Mouse (Mus musculus) ovary, postnatal 14 days (tissue): ENCODE data around the gene Gm11437.

Experiments
- DNase-seq: peaks from one replicate; pipeline ENCODE4 v3.0.0; 2022; ENCODE audit warnings: low spot score

The Gm11437 gene

DNA sequence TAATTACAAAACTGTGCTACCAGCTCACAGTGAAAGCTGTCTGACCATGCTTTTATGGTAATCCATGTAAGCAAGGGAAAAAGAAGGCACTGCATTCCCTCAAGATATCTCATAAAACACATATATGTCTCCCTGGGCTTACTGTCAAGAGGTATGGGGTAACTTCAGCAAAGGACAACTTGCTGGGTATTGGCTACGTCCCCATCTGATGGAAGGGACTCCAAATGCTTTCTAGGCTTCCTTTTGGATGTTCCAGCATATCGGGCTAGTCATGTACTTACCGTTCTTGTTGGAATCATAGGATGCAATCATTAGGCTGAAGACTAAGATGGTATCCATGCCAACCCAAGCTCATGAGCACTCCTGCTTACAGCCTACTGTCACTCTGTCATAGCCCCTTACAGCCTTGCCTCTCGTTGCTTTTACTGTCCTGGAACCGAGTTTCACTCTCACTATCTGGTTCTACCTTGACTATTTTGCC is at the start of gene Gm11437:
TSS of gene Gm11437 (minus strand) at position 431 of the 481 bp plus-strand sequence.
- no peak for DNase-seq

DNA sequence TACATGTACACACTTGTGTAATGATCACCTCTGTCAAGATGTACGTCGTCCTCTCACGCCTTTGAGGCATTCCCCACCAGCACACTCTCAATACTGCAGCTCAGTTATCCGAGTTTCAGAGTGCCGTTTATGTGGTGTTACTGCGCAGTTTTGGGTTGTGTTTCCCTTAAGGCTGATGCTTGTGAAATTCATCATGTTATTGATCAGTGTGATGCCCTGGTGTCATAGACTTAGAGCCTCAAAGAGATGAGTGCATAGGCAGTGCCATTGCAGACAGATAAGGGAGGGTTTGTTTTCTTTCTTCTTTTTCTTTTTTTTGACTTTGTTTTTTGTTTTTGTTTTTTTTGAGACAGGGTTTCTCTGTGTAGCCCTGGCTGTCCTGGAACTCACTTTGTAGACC is 43.6 kb upstream of the Gm11437 start:
- DNase-seq: no peak

DNA sequence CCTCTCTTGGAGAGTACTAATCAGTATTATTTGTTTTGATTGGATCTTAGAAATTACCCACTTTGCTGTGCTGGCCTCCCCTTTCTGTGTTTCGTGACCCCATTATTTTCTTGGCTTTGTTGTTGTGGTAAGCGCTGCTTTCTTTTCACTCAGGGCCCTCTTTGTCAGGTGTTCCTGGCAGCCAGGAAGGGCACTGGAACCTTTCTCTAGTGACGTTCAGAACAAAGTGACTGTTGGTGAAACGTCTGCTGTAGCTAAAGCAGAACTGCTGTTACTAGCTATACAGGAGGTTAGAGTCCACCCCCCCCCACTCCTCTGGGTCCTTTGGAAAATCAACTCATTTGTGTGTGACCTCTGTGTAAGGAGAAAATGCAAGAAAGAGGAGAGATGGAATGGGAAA is 38.5 kb upstream of the Gm11437 start:
- no peak for DNase-seq

DNA sequence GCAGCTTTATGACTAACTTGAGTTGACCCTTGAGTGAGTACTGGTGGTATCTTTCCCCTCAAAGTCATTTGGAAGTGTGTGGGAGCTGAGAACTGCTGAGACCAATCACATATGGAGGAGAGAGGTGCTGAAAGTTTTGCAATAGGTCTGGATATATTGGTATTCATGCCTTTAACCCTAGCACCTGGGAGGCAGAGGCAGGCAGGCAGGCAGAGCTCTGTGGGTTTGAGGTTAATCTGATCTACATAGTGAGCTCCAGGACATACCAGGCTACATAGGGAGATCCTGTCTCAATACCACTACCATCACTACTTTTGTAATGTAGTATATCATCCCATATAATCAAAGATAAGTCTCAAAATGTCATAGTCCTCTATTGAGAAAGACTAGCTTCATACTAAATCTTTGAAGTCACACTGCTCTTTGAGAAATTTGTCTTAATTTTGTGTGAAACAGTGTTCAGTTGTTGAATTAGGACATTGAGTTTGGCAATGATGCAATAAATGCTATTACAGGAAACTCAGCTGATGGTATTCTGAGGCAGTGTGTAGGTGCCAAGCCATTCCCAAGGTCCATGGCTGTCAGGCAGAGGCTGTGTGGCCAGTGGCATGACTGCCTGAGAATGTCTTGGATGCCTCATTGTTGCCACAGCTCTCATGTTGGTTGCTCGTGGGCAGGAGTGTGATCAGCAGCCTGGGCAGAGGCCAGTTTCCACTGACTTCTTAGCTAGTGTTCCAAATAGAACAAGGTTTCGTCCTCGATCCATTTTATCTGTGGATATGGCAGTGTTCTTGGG is 30.5 kb upstream of the Gm11437 start:
- DNase-seq: no peak

DNA sequence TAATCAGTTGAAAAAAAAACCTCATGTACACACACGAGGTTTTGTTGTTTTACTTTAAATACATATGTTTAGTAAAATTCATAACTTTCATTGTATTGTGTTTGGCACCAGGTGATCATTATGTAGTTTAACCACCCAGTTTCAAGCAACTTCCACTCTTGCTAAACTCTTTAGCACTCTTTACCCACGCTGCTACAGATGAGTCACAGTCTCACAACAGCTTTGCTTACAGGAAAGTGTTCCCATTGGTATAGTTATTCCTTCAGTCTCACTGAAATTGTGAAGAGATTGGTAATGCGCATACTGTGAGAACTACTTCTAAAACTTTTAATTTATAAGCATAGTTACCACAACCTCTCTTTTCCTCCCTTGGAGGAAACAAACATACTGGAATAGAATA is 27.5 kb upstream of the Gm11437 start:
- DNase-seq: no peak

DNA sequence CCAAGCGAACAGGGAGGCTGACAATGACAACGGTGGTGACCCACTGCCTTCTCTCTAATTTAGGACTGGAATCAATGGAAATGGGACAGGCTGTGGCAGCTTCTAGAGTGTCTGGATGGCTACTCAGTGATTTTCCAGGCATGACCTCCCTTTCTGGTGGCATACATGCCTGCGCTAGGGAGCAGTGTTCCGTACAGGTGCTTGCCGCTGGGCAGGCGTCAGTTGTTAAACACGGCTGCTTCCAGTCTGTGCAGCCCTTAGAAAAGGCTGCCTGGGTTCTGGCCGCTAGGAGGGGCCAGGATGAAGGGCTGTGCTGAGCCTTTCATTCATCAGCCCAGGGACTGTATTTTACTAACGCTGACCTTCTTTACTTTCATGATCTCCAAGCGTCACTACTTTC is 26.0 kb upstream of the Gm11437 start:
- DNase-seq: no peak

DNA sequence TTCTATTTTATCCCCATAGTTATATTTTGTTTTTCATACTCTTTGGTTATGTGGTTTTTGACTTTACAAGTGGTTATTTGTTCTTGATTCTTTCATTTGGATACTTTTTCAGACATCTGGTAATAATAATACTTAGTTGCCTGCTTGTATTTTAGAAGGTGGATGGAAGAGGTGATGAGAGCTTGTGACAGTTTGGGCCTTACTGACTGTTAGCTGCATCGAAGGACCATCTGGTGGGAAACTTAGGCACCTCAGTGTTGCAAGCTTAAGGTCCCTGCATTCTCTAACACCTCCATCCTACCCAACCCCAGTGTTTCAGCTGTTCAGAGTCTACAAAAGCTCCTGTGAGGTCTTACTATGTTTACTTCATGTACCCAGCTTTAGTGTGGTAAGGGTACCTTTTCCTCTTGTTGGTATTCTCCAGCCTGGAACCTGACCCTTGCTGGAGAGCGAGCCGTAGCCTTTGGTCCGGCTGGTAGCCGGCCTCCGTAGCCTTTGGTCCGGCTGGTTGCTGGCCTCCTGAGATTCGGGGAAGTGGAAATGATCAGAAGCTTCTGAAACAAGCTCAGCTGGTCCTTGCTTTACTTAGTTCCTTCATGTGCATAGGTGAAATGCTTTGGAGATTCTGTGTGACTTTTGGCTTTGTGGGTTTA is 23.4 kb upstream of the Gm11437 start:
- no peak for DNase-seq

DNA sequence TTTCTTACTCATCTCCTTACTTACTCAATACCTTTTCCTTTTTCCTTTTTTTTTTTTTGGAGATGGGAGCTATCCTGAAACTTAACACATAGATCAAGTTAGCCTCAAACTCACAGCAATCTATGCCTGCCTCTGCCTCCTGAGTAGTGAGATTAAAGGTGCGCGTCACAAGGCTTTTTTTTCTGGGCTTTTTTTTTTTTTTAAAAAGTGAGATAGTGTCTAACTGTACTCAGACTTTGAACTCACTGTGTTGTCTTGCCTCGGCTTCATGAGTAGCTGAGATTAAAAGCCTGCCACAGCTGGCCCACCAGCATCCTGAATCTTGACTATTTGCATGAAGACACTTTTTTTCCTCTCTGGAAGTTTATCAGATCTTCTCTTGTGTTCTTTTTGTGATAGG is 21.3 kb upstream of the Gm11437 start:
- no peak for DNase-seq

DNA sequence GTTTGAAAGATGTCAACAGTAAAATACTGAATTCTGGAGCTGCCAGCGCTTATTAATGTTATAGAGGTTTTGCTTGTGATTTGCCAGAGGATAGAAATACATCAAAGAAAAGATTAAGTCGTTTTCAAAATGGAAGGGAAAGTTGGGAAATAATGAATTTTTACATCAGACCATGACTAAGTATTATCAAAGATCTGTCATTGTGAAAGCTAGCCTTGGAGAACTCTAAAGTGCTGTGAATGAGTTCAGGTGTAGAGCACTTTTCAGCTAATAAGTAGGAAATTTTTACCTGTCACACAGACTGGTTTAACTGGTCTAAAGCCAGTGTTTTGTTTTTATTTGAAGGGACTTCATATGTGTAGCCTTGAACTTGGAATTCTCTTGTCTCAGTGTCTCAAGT is 14.0 kb upstream of the Gm11437 start:
- no peak for DNase-seq

DNA sequence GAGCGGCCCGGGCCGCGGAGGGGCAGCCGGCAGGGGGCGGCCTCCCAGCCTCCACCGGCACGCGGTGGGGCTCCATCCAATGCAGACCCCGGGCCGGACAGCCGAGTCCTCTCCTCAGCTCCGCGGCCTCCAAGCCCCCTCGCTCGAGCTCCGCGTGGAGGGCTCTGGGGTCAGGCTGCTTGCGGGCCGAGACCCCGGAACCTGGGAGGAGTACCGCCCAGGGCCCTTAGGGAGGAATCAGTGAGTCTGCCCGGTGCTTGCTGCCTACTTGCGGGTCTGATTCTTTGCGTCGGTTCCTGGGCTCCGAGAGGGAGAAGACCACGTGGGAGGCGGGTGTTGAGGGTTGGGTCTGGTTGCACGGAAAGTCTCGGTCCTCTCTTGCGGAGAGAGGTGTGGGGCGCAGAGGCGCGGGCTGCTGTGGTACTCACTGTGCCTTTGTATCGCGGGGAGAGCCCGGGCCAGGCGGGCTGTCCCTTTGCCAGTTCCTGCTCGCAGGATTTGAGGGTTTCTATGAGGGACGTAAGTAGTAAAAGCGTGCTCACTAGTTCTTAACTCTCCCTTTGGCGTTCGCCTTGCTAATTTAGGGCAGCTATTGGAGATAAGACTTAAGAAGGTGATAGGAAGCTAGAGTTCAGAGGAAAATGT is 12.8 kb upstream of the Gm11437 start:
- DNase-seq: peak; percentile 54

DNA sequence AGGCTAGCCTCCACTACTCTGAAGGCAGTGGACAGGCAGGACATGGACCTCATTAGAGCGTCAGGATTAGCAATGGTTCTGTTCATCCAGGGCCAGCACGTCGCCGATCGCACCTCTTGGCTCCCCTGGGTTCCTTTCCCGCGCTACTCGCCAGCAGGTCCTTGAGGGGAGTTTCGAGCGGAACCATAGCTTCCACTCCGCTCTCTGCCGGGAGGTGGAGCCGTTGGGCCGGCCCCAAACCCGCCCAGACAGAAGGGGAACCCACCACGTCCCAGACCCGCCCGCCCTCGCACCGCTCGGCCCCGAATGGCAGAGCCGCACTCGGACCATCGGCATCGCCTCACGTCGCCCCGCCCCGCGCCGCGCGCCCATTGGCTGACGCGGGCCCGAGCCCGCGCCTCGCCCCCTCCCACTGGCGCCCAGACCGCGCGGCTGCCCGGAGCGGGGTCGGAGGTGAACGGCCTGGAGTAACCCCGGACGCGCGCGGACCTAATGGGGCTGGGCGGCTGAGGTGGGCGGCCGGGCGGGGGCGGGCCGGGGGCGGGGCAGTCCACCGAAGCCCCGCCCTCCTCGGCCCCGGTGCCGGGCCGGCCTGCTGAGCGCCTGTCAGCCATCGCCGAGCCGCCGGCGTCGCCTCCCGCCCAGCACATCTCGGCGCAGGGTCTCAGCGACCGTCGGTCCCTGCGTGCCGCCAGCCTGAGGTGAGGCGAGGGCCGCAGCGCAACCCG is 12.1 kb upstream of the Gm11437 start:
- DNase-seq: peak; percentile 97

DNA sequence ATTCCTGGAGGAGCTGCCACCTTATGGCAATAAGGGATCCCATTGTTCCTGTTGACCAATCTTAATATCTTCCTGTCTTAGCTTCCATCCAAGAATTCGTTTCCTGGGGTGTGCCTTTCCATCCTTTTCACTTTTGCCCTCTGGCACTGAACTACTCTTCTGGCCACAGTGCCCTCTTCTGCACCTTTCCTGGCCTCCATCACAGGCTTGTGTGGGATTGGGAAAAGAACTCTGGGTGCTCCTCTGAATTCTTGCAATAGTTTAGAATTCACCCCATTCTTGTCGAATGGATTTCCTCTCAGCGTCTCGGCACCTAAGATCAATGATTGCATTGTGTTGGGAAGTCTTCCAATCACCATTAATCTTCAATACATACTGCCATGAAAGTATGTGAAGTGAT is 11.3 kb upstream of the Gm11437 start:
- DNase-seq: no peak

DNA sequence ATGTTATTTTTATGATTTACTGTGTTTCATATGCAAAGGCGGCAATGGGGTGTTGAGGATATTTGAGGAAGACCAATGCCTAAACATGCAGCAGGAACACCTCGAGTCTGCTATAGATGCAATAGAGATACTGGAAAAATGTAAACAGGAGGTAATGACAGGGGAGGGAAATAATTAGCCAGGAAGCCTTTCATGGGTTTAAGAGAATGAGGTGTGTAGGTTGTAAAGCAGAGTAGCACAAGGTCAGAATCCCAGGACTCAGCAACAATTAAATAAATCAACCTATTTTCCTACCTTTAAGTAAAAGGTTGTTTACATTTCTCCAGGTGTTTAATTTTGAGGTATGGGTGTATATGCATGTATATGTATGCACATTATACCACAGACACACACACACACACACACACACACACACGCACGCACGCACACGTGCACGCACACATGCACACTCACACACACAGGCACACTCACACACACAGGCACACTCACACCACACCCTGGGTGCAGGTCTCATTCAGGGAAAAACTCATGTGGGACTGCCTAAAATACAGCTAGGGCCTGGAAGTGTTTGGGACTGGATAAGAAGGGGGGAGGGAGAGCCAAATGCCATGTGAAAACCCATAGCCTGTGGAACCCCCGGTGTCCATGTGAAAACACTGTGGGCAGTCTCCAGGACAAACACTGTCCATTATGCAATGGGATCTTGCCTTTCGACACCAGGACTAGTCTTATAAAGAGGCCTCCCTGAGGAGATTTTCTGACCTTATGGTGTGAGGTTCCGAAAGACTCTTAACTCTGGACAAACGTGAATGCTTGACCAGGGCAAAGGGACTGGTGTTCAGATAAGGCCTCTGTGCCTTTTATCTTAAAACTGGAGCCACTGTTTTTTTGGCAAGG is 5.5 kb upstream of the Gm11437 start:
- DNase-seq: no peak

DNA sequence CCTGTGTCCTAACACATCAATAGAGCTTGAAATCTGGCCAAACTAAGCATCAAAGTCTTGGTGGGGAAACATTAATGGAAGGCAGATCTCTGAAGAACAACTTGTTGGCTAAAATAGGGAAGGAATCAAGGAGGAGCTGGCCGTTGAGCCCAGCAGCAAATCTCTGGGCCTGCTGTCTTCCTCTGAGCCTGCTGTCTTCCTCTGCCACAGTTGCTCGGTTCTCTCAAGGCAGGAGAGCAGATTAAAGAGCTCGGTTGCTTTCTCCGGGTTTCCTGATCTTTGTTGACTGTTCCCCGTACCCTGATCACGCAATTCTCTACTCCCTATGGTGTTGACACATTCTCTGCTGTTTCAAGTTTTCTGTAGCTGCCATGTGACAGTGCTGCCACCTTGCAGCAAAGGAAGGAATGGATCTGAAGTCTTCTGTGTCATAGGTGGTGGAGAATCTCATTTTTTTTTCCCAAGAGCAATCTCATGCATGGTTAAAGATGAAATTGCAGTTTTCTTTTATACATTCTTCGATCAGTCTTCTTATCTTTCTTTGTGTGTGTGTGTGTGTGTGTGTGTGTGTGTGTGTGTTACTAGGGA is 1.5 kb upstream of the Gm11437 start:
- peak; percentile 29 for DNase-seq

DNA sequence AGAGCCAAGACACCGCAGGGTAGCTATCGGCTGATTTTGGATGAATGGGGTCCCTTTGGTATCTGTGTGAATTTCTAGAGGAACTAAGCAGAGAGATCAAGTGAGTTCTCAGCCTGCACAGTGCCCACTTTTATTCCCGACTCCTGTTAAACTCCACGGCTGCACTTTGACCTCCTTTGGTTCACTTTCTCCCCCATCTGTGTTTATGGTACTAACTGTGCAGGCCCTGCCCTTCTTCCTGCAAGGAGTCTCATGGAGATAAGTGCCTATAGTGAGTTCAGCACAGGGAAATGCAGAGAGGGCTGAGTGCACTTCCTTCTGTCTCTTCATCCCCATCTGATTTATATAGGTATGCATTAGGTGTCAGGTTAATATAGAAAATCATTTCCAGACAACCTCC is 2.7 kb downstream of the Gm11437 start:
- no peak for DNase-seq

DNA sequence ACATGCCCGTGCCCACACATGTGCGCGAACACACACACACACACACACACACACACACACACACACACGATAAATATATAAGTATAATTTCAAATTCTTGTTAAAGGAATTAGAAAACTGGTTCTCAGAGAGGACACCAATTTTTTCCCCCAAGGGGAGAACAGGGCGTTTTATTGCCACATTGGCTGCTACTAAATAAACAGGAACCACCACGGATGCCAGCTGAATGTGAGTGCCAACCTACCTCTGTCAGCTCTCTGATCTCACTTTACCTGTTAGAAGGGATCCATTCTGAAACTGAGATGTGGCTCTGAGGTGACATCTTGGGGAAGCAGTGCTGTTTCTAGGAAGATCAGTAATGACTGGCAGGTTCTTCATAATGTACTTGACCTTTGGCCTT is 3.2 kb downstream of the Gm11437 start:
- DNase-seq: no peak

DNA sequence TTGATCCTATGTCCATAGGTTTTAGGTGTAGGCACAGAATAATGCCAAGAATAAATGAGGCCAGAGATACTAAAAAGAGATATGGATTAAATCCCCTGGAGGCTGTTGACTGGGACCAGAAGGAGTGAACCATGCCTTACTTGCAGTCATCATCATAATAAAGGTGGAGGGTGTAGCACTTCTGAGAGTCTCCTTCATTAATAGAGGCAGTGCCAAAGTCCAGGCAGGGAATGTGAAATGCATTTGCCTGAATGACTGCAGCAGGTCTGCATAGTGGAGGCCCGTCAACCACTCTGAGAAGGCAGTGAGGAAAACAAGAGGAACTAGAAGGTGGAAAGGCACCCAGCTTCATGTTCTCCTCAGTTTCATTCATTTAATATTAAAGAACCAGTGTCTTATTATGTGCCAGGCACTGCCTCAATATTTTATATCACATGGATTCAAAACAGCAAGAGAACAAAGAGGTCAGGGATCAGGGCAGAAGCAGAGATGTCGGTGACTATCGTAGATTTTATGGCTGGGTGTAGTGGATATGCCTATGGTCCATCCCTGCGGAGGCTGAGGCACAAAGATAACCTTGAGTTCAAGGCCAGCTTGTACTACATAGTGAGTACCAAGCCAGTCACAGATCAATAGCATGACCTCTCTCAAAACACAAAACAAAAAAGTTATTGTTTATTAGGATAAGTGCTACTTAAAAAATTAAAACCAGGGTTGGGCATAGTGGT is 10.6 kb downstream of the Gm11437 start:
- no peak for DNase-seq

DNA sequence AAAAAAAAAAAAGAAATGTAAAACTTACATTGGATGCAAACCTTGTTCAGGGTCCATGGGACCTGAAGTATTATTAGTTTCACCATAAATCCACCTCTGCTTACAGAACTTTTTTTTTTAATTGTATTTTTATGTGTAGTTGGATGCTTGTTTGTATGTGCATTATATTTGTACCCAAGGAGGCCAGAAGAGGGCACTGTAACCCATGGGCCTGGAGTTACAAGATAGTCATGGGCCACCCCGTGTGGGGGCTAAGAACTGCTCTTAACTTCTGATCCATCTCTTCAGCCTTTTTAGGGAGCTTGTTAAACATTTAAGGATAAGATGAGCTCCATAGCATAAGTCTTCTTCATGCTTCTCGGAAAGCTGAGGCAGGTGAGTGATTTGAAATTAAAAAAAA is 16.4 kb downstream of the Gm11437 start:
- DNase-seq: no peak

DNA sequence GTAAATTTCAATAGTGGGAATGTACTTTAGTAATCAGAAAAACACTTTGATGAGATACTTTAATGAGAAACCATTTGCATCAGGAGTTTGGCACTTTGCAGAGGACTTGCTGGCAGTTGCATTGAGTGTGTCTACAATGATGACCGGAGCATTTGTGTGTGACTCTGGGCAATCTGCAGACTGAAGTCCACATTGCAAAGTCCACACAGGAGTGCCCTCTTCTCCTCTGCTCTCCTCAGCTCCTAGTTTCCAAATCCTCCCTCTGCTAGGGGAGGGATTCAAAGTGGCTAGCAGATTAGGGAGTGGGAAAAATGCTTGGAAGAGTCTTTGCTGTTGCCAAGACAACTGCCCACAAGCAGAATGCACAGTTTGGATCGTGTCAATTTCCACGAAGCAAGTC is 21.2 kb downstream of the Gm11437 start:
- no peak for DNase-seq

DNA sequence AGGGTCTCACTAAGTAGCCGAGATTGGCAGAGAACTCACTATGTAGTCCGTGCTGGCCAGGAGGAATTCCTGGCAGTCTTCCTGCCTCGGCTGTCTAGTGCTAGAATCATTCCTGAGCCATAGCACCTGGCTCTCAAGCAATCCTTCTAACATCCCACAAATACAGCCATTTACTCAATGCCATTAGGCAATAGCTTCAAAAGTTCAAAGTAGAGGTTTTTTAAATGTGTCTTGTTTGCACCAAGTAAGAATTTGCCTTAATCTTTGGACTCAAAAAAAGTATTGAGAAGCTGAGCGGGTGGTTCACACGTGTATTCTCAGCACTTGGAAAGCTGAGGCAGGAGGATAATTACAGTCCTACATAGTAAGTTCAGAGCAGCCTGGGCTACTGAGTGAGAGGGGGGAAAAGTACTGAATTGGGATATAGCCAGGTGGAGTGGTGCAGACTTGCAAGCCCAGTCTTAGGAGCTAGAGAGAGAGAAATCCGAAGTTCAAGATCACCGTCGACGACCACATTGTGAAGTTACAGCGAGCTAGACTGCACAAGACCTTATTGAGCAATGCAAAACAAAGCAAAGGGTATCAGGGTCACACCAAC is 22.0 kb downstream of the Gm11437 start:
- DNase-seq: no peak
